Comparison of ENCODE assay signal across 24 mouse cellular contexts in the genomic region with DNA sequence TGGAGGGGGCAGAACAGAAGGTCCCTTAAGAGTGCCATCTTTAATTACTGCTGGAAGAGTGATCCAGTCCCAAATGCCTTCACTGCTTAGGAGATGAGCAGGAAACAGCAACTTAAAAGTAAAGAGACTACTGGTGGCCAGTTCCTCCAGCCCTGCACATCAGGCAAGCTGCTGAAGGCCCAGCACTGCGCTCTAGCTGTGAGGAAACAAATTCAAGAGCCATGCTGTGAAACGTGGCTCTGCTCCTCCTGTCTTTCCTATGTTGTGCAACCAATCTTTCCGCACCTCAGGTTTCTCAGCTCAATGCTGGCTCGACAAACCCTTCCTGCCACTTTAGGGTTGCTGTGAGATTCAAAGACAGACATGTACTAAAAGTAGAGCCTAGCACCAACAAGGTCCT. TPM values are rescaled to one million over a fixed set of nuclear protein-coding genes. Genes with fewer than 3 reads are reported as not detected.
DNase-seq lines count a peak whose midpoint lies in the region; ATAC-seq and TF ChIP-seq lines count a peak whose summit lies in the region.
"Had no signal": no experiment of that assay in that cellular context is flagged by ENCODE, and none has a peak within 500 bp of the region (broad histone marks: within the 10 kb centered on the region; RNA-seq: fewer than 3 reads in every experiment).

No protein-coding gene starts in this region.

- WGBS in heart, adult 2 months: 69% methylated on average over 4 of the region's 4 CpGs

- H3K27ac ChIP-seq in heart, adult 2 months: no peak overlapping the region
- H3K27ac ChIP-seq: embryonic facial prominence, embryonic 10.5 days; embryonic facial prominence, embryonic 12.5 days; forebrain, embryonic 13.5 days; forebrain, embryonic 15.5 days had no signal

- H3K36me3 ChIP-seq in heart, adult 2 months (ENCODE audit: control insufficient read depth, insufficient read depth, low read length): no peaks in the 10 kb centered on the region
- H3K36me3 ChIP-seq: embryonic facial prominence, embryonic 10.5 days; embryonic facial prominence, embryonic 12.5 days; forebrain, embryonic 15.5 days; G1E had no signal

- intact Hi-C loops in heart, adult 2 months (cut with DNase I): no loop called here

- peak; percentile 64 for DNase-seq in heart, adult 11 months
- DNase-seq in heart, adult 2 months: no peak
- DNase-seq in urinary bladder, postnatal 4 days (ENCODE audit: low spot score in 2 of 2): no peak
- no peak for DNase-seq in adrenal gland, postnatal 25 days
- DNase-seq: adrenal gland, adult 8-10 months; adrenal gland, postnatal 14 days; B cell, adult 2 months; cerebellum, adult 11 months; cerebellum, adult 18-20 months; cerebellum, adult 8-10 months; cerebellum, adult 9-11 months; cerebellum, postnatal 14 days; cerebellum, postnatal 36 days; forebrain, postnatal 0 days had no signal

- no peak overlapping the region for H3K9ac ChIP-seq in heart, adult 2 months (ENCODE audit: low read depth, low read length)
- H3K9ac ChIP-seq: embryonic facial prominence, embryonic 12.5 days; forebrain, embryonic 13.5 days; forebrain, embryonic 15.5 days; forebrain, postnatal 0 days had no signal

- ATAC-seq in megakaryocyte progenitor cell, adult 5-6 weeks (replicated peaks; ENCODE audit: poor library complexity): peak; percentile 72
- ATAC-seq: activated CD4-positive, CD25-positive, alpha-beta regulatory T cell, adult 4 months; CD4-positive, CD25-positive, alpha-beta regulatory T cell, adult 4 months; forebrain, embryonic 13.5 days; forebrain, embryonic 15.5 days; forebrain, postnatal 0 days; Patski had no signal

- no peak for TF ChIP-seq POLR2A in heart, adult 2 months (IDR thresholded peaks at IDR 0.05; ENCODE audit: insufficient read depth, low read depth, low read length)

- no peaks in the 10 kb centered on the region for H3K79me2 ChIP-seq in heart, adult 2 months (replicated peaks; ENCODE audit: control insufficient read depth, insufficient read depth, low read length)

- no peak for TF ChIP-seq CTCF in heart, adult 2 months (IDR thresholded peaks at IDR 0.05)

- H3K4me1 ChIP-seq in heart, adult 2 months (ENCODE audit: control insufficient read depth, insufficient read depth, low read length): no peaks in the 10 kb centered on the region
- H3K4me1 ChIP-seq: embryonic facial prominence, embryonic 10.5 days; embryonic facial prominence, embryonic 12.5 days; forebrain, embryonic 13.5 days; forebrain, embryonic 15.5 days had no signal

- no peak overlapping the region for H3K4me3 ChIP-seq in heart, adult 2 months
- H3K4me3 ChIP-seq: embryonic facial prominence, embryonic 10.5 days; embryonic facial prominence, embryonic 12.5 days; forebrain, embryonic 13.5 days; forebrain, embryonic 15.5 days had no signal

- no peak for TF ChIP-seq EP300 in heart, adult 2 months (IDR thresholded peaks at IDR 0.05; ENCODE audit: insufficient read depth, low read depth, low read length)

- no peaks in the 10 kb centered on the region for H3K27me3 ChIP-seq in heart, adult 2 months (ENCODE audit: control insufficient read depth, insufficient read depth, low read length)
- H3K27me3 ChIP-seq: CH12.LX; embryonic facial prominence, embryonic 12.5 days; forebrain, embryonic 13.5 days; forebrain, embryonic 15.5 days; Patski had no signal

RNA-seq across cellular contexts. Expression of a gene that starts 22.3 kb away (rescaled TPM):
- 1 to 10 TPM; 1.9 to 2.2 TPM for total RNA-seq in heart, adult 2 months (2021)
- 2.0 and 2.8 TPM in 2 replicates for polyA plus RNA-seq in heart, adult 2 months (2012; rRNA removed)
- total RNA-seq in megakaryocyte progenitor cell, adult 5-6 weeks (2015): 7.2 and 8.5 TPM in 2 replicates
- 5.9 and 11.7 TPM in 2 replicates for total RNA-seq in megakaryocyte progenitor cell, adult 5-6 weeks (2017)
- 1.6 and 2.8 TPM in 2 replicates for total RNA-seq in adrenal gland, postnatal 25 days (2021)
- total RNA-seq: CH12.LX had no signal
- polyA plus RNA-seq: G1E had no signal
